Mouse (Mus musculus) v-Abl transformed pro-B cells (cell line): ENCODE data around the gene Usp46.
"Not testable (repeated sequence)": the region's sequence is repeated elsewhere in the genome, so short reads cannot be mapped to it uniquely, and the experiment has no call there.

Experiments used
- in situ Hi-C, 2 experiments: fragments of 400-800 bp; cut with MboI; formaldehyde crosslinking; loops; one replicate each; pipeline ENCODE4 v1.15.1; 2025; ENCODE audit not compliant: unreplicated experiment in 2 of 2

The Usp46 gene

DNA sequence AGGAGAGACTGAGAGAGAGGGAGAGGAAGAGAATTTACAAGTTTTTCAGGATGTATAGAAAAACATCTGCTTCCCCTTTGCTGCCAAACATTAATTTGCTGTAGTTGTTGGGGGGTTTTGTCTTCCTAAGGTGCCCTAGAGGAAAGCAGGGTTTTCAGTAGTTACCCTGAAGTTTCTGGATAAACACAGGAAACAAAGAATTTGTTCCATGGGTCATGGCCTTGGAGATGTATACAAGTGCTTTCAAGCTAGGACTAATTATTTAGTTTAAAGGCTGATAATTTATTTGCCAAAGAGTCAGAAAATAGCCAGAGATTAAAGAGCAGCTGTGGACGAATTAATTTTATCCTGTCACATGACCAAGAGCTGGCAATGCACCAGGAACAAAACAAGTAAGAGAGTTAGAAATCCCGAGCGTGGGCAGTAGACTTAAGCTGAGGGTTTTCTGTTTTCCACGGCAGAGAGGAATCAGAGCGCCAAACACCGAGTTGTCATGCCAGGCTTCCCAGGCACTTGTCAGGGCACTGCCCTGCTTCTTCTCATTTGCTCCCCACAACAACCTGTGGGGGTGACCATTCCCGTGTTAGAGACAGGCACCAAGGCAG is 98.1 kb downstream of the Usp46 start:
- in situ Hi-C loops: no loop called here

- in situ Hi-C loops: no loop called here
Measured at GRCm38 (mm10) chr5:73969338-73969737, 98.9 kb downstream of the Usp46 start.

DNA sequence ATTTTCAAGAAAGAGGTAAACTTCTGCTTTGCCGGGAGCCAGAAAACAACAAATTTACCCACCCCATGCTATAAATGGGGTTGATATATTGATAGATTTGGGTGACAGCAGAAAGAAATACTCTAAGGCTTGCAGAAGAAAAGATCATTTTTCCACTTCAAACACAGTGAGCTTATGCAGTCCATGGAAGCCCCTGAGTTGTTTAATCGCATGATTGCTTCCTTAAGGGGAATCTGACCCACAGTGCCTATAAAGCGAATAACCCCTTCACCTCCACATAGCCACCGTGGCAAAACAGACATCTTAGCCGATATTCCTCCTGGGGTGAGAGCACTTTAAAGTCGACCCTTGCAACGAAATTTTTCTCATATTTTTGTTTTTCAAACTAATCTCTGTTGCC is 108.5 kb downstream of the Usp46 start:
- in situ Hi-C loops: no loop called here

DNA sequence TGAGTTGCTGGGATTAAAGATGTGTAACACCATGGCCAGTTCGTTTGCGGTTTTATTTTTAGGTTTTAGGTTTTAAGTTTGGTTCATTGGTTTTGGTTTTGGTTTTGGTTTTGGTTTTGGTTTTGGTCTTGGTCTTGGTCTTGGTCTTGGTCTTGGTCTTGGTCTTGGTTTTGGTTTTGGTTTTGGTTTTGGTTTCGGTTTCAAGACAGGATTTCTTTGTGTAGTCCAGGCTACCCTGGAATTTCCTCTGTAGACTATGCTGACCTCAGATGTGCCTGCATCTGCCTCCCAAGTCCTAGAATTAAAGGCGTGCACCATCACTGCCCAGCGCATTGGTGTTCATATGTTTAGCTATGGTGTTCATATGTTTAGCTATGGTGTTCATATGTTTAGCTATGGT is 109.6 kb downstream of the Usp46 start:
- in situ Hi-C loops: not testable (repeated sequence)

DNA sequence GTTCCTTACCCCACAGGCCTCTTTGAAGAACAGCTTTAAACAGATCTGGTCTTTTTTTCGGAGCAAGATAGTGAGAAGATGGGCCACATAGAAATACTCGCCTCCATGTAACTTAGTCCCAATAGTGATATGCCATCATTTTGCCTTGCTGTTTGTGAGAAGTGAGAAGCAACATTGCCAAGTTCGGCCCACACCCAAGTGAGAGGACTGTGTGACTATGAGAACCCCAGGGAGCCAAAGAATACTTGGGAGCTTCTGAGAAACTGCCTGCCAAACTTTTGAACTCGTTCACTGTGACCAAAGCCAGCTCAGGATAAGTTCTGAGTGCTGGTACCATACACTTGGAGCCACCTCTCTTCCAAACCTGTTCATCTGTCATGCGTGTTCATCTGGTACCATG is 110.1 kb downstream of the Usp46 start:
- in situ Hi-C loops: no loop called here

GRCm38 (mm10) chr5:73955691-73956090 is 112.5 kb downstream of the Usp46 start:
- in situ Hi-C loops: no loop called here

DNA sequence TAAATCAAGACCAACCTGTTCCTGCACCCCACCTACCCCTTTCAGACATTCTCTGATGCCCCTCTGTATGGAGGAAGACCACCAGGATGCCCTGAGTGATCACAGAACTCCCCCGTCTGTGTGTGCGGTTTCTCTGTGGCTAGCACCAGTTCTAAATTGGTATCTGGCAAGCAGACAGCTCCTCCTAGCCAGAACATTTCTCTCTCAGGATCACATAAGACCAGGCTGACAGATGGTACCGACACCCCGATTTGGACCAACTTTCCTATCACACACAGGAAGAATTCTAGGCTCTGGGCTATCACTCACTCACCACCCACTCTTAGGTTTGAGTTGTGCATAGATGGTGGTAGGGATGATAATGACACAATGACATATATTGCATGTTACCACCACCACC is 113.2 kb downstream of the Usp46 start:
- in situ Hi-C loops: no loop called here

- in situ Hi-C loops: no loop called here
Measured at GRCm38 (mm10) chr5:73953066-73953614, 115.1 kb downstream of the Usp46 start.

DNA sequence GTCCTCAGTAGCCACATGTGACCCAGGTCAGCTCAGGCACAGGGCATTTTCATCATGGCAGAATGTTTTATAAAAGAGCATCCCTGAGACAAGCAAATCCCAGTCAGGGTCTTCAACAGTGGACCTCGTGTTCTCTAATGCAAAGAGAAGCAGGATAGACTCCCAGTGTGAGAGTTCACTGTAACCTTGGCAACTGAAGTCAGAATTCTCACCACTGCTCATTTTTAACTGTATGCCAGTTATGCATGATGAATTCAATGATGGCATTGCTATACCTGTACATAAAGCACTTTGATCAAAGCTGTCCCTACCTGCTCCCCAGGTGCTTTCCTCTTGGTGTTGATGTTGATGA is 116.6 kb downstream of the Usp46 start:
- in situ Hi-C loops: no loop called here

DNA sequence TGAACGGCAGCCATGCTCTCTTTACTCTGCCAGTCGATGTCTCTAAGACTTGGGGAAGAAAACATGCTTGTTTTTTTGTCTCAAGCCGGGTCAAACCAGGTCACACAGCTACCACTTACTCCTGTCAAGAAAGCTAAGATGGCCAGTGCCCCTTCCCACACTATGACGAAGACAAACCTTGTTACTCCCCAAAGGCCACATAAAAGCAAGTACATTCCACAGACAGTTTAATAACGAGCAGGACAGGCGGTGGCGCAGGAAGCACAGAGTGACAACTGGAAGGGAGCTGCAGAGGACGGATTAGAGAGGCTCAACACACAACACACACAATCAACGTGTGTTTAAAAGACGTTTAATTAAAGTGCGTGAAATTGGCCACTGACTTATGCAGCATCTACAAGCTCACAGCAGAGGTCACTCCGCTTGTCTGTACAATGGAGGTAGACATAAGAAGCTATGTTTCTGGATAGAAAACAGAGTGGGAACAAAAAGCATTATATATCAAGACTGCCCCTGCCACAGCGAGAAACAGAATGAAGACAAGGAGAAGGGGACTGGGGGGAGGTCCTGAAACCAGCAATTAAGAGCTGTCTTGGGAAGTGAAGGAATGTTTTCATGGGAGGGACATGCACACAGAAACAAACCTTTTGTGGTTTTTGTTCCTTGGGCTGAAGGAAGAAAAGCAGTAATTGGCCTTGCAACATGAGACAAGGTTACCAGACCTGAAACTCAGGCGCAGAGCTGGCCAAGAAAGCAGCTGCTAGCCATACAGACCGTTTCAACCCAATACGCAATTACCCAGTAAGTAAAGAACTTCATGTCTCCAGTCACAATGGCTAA is 117.2 kb downstream of the Usp46 start:
- in situ Hi-C loops: no loop called here
